Mouse (Mus musculus) kidney, embryonic 14.5 days (tissue): ENCODE measurements around the gene Tbl2. TPM values are rescaled to one million over a fixed set of nuclear protein-coding genes. Genes with fewer than 3 reads are reported as not detected.

ENCODE experiments used
- ATAC-seq: fragments of 200-750 bp; cut with Nextera tagmentation; 2 replicates; pipeline ENCODE4 v1.8.0; 2017; ENCODE audit warnings: moderate number of reproducible peaks, mild to moderate bottlenecking, moderate TSS enrichment, moderate library complexity; ENCODE audit not compliant: low FRiP score, low TSS enrichment
- H3K27ac ChIP-seq: fragments of 300-500 bp; sonication (generic); 2 replicates; pipeline ENCODE4 v1.5.1; 2014; ENCODE audit warnings: low read depth, mild to moderate bottlenecking, low read length, moderate library complexity, mixed read lengths
- H3K27me3 ChIP-seq: fragments of 300-500 bp; sonication (generic); 2 replicates; pipeline ENCODE4 v1.6.1; 2014; ENCODE audit warnings: mild to moderate bottlenecking, low read length; ENCODE audit not compliant: control insufficient read depth, insufficient read depth
- H3K36me3 ChIP-seq: fragments of 300-500 bp; sonication (generic); 2 replicates; pipeline ENCODE4 v1.6.1; 2014; ENCODE audit warnings: low read length, mixed read lengths; ENCODE audit not compliant: control insufficient read depth, insufficient read depth
- H3K4me1 ChIP-seq: fragments of 300-500 bp; sonication (generic); 2 replicates; pipeline ENCODE4 v1.6.1; 2014; ENCODE audit warnings: low read length, mixed read lengths; ENCODE audit not compliant: control insufficient read depth, insufficient read depth
- H3K4me2 ChIP-seq: fragments of 300-500 bp; sonication (generic); replicated peaks from 2 replicates; pipeline ENCODE4 v1.6.1; 2014; ENCODE audit warnings: low read depth, mild to moderate bottlenecking, low read length
- H3K4me3 ChIP-seq: fragments of 300-500 bp; sonication (generic); 2 replicates; pipeline ENCODE4 v1.5.1; 2014; ENCODE audit warnings: mild to moderate bottlenecking, low read length
- H3K9ac ChIP-seq: fragments of 300-500 bp; sonication (generic); 2 replicates; pipeline ENCODE4 v1.6.1; 2014; ENCODE audit warnings: low read depth, mild to moderate bottlenecking, low read length, moderate library complexity
- H3K9me3 ChIP-seq: fragments of 300-500 bp; sonication (generic); 2 replicates; pipeline ENCODE4 v1.6.1; 2016; ENCODE audit warnings: low read length; ENCODE audit not compliant: control insufficient read depth
- WGBS: fragments of 180-500 bp; shearing (Covaris S2); extraction: QIAGEN DNeasy Blood & Tissue Kit; methylation state at CpG from one replicate; pipeline ENCODE4 v1.1.7; 2014; 5-methylcytosine and 5-hydroxymethylcytosine counted together
- polyA plus RNA-seq: library from polyadenylated mRNA; unstranded; fragments of >200 nt; fragmentation: Nextera tagmentation; extraction: Ambion mirVana; gene quantifications from 2 replicates; pipeline ENCODE4 v1.2.1, GENCODE M21; 2014

Tbl2 gene
- polyA plus RNA-seq, 1 experiment from 2014 or later = 24.5 TPM

GRCm38 (mm10) chr5:135139881-135140280 is 9.6 kb upstream of the Tbl2 start:
- Histone ChIP-seq H3K27me3 (0 out of 2 replicates have a peak, but pooled peaks cover 3% of the 10 kb centered on the region), H3K27ac (no peak overlapping the region), H3K9me3 (no peaks in the 10 kb centered on the region), H3K4me2 (no peak overlapping the region), H3K9ac (no peak overlapping the region), H3K4me3 (no peak overlapping the region), H3K36me3 (no peaks in the 10 kb centered on the region), H3K4me1 (no peaks in the 10 kb centered on the region)
- ATAC-seq = no peak
- WGBS = 73% methylated on average over 2 of the region's 2 CpGs

GRCm38 (mm10) chr5:135144469-135144868 is 5.0 kb upstream of the Tbl2 start:
- H3K4me1 ChIP-seq = no peaks in the 10 kb centered on the region
- no peaks in the 10 kb centered on the region for H3K27me3 ChIP-seq
- no peak for ATAC-seq
- H3K4me3 ChIP-seq = no peak overlapping the region
- no peaks in the 10 kb centered on the region for H3K36me3 ChIP-seq
- H3K4me2 ChIP-seq = no peak overlapping the region
- WGBS = 47% methylated on average over 4 of the region's 4 CpGs
- H3K9ac ChIP-seq = no peak overlapping the region
- H3K27ac ChIP-seq = no peak overlapping the region
- no peaks in the 10 kb centered on the region for H3K9me3 ChIP-seq

- WGBS = 78% methylated on average over 3 of the region's 3 CpGs
Observed at GRCm38 (mm10) chr5:135145532-135145931, 3.9 kb upstream of the Tbl2 start.

GRCm38 (mm10) chr5:135145955-135146354 is 3.5 kb upstream of the Tbl2 start:
- no peaks in the 10 kb centered on the region for H3K9me3 ChIP-seq
- H3K4me2 ChIP-seq = no peak overlapping the region
- no peak for ATAC-seq
- no peak overlapping the region for H3K4me3 ChIP-seq
- no peak overlapping the region for H3K27ac ChIP-seq
- no peaks in the 10 kb centered on the region for H3K27me3 ChIP-seq
- H3K9ac ChIP-seq = no peak overlapping the region
- H3K36me3 ChIP-seq = no peaks in the 10 kb centered on the region
- H3K4me1 ChIP-seq = peaks cover 3% of the 10 kb centered on the region; the same call in 1 of the 2 replicates

More at GRCm38 (mm10) chr5:135145532-135145931, 3.9 kb upstream of the Tbl2 start:
- no peaks in the 10 kb centered on the region for H3K9me3 ChIP-seq
- H3K4me1 ChIP-seq = peaks cover 3% of the 10 kb centered on the region; the same call in 1 of the 2 replicates
- H3K36me3 ChIP-seq = no peaks in the 10 kb centered on the region
- no peak overlapping the region for H3K27ac ChIP-seq
- no peak overlapping the region for H3K9ac ChIP-seq
- no peak overlapping the region for H3K4me2 ChIP-seq
- H3K4me3 ChIP-seq = no peak overlapping the region
- no peak for ATAC-seq
- no peaks in the 10 kb centered on the region for H3K27me3 ChIP-seq

- Histone ChIP-seq H3K4me2 (peak overlapping the region; percentile 67), H3K27me3 (no peaks in the 10 kb centered on the region), H3K4me1 (peaks cover 3% of the 10 kb centered on the region; the same call in 1 of the 2 replicates), H3K9me3 (no peaks in the 10 kb centered on the region), H3K9ac (peak overlapping the region; percentile 67), H3K36me3 (peaks cover 10% of the 10 kb centered on the region), H3K4me3 (peak overlapping the region; percentile 69), H3K27ac (peak overlapping the region; percentile 89)
- ATAC-seq = no peak
- under 1% methylated on average over 13 of the region's 13 CpGs for WGBS
Observed at GRCm38 (mm10) chr5:135148715-135149052, 773 bp upstream of the Tbl2 start.

GRCm38 (mm10) chr5:135149820-135150178 is 342 bp downstream of the Tbl2 start:
- H3K9ac ChIP-seq = peak overlapping the region; percentile 70
- no peak for ATAC-seq
- 0 out of 2 replicates have a peak overlapping the region, but pooled peaks have one; percentile 14 for H3K27ac ChIP-seq
- peak overlapping the region; percentile 69 for H3K4me3 ChIP-seq
- peak overlapping the region; percentile 66 for H3K4me2 ChIP-seq
- H3K36me3 ChIP-seq = peaks cover 18% of the 10 kb centered on the region
- H3K27me3 ChIP-seq = no peaks in the 10 kb centered on the region
- H3K9me3 ChIP-seq = no peaks in the 10 kb centered on the region
- peaks cover 3% of the 10 kb centered on the region; the same call in 1 of the 2 replicates for H3K4me1 ChIP-seq
- under 1% methylated on average over 23 of the region's 23 CpGs for WGBS

GRCm38 (mm10) chr5:135156496-135156895 is 7.0 kb downstream of the Tbl2 start:
- H3K27ac ChIP-seq = no peak overlapping the region
- no peaks in the 10 kb centered on the region for H3K27me3 ChIP-seq
- no peaks in the 10 kb centered on the region for H3K4me1 ChIP-seq
- no peak overlapping the region for H3K4me3 ChIP-seq
- H3K9me3 ChIP-seq = no peaks in the 10 kb centered on the region
- 98% methylated on average over 4 of the region's 4 CpGs for WGBS
- no peak overlapping the region for H3K9ac ChIP-seq
- ATAC-seq = no peak
- H3K36me3 ChIP-seq = peaks cover 78% of the 10 kb centered on the region
- H3K4me2 ChIP-seq = no peak overlapping the region

- H3K27me3 ChIP-seq = no peaks in the 10 kb centered on the region
- H3K4me3 ChIP-seq = no peak overlapping the region
- WGBS = 93% methylated on average over 4 of the region's 4 CpGs
- H3K27ac ChIP-seq = peak overlapping the region; percentile 74; the same call in 1 of the 2 replicates
- no peak for ATAC-seq
- H3K9ac ChIP-seq = no peak overlapping the region
- no peak overlapping the region for H3K4me2 ChIP-seq
- no peaks in the 10 kb centered on the region for H3K4me1 ChIP-seq
- H3K9me3 ChIP-seq = no peaks in the 10 kb centered on the region
- peaks cover 53% of the 10 kb centered on the region for H3K36me3 ChIP-seq
Observed at GRCm38 (mm10) chr5:135161221-135161620, 11.8 kb downstream of the Tbl2 start.

GRCm38 (mm10) chr5:135161650-135162049 is 12.2 kb downstream of the Tbl2 start:
- 79% methylated on average over 7 of the region's 7 CpGs for WGBS
- Histone ChIP-seq H3K4me2 (no peak overlapping the region), H3K4me1 (no peaks in the 10 kb centered on the region), H3K9me3 (no peaks in the 10 kb centered on the region), H3K9ac (no peak overlapping the region), H3K36me3 (peaks cover 49% of the 10 kb centered on the region), H3K27me3 (no peaks in the 10 kb centered on the region), H3K27ac (peak overlapping the region; percentile 74), H3K4me3 (no peak overlapping the region)
- ATAC-seq = no peak
